Mouse (Mus musculus): ENCODE data around the gene Glra4. TPM values are rescaled to one million over a fixed set of nuclear protein-coding genes. Genes with fewer than 3 reads are reported as not detected.

The Glra4 gene
- under 1 TPM in 1 of 2 experiments, not detected in 1; 0.35 TPM for total RNA-seq (2021)
- long read RNA-seq: 0 reads

DNA sequence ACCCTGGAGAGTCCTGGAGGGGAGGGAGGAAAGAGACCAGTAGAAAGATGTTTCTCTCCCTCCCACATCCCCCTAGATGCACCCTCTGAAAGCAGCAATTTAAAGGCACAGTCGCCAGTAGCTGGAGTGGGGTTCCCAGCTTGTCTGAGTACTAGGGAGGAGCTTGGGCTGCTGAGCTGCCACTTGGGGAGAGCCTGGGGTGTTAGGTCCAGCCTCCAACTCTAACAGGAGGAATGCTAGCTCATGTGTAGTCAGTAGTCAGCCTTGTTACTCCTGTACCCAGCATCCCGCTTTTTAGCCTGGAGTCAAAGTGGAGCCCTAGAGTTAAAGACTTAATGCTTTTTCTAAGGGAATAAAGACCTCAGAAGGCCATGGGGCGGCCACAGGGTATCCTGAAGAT is at the start of gene Glra4:
TSS of gene Glra4 (minus strand) at position 101 of the 400 bp plus-strand sequence.
- DNase-seq (ENCODE audit: low spot score in 2 of 2): no peak

DNA sequence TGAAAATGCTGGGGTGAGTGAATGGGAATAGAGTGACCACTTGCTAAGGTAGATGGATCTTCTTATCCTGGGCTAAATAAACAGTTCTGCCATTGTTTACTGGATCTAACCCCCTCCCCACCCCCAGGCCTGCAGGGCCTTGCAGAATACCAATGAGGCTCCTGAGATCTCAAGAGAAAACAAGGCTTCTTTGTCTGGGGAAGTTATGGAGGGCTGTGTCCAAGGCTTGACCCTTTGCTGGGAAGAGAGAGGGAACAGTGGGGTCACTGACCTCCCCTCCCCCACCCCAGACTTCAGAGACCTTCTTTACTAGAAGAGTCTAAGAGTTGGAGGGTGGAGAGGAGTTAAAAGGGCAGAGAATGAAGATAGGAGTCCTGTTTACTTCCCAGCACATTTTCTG is 48.7 kb upstream of the Glra4 start:
- no peak for DNase-seq (ENCODE audit: low spot score in 2 of 2)

DNA sequence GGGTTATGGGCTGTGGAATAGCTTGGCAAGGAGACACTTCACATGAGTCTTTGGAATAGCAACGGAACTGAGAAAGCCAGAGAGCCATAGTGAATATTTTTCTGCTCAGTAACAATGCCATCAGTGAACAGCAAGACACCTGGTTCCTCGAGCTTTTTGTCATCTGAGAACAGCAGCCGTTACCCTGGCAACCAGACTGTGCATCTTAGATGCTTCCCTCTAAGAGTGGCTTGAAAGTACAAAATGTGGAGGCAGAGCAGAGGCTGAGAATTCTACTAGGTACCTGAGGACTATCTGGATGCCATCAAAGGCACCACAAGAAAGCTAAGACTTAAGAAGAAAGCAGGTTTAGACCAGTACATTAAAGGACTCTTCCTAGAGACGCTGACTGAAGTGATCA is 45.1 kb upstream of the Glra4 start:
- no peak for DNase-seq (ENCODE audit: low spot score in 2 of 2)

DNA sequence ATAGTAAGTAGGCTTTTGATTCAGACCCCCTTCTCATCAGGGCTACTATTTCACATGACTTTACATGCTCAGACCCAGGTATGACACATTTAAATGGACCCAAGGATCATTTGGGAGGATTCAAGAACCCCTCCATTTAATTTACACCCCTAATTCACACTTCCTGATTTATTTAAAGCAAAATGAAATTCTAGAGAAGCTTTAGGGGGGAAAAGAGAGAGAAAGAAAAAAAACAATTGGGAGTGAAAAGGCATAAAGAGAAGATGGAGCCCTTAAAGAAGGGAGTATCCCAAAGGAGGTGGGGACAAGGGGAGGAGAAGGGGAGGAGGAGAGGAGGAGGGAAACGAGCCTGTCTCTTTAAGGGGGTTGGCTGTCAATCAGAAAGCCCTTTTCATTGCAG is 42.4 kb upstream of the Glra4 start, which contains the start of gene Plp1:
TSS of gene Plp1 (plus strand) at position 301 of the 400 bp plus-strand sequence.
- DNase-seq (ENCODE audit: low spot score in 2 of 2): no peak

DNA sequence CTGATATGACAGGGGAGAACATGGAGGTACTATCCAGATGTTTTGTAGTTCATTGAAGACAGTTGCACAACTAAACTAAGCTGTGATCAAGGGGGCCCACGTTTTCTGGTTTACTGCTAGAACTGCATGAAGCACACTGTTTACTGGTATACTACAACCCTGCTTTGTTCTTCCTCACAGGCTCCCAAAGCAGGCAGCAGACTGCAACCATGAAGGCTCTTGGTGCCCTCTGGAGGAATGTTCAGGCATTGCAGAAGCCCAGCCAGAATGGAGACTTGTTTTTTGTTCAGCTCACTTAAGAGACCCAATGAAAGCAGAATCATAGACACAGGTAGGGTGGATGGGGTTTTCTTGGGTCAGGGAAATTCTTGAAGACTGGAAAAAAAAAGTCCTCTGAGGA is 40.3 kb upstream of the Glra4 start:
- peak; percentile 59 to 89 for DNase-seq (ENCODE audit: low spot score in 2 of 2)

DNA sequence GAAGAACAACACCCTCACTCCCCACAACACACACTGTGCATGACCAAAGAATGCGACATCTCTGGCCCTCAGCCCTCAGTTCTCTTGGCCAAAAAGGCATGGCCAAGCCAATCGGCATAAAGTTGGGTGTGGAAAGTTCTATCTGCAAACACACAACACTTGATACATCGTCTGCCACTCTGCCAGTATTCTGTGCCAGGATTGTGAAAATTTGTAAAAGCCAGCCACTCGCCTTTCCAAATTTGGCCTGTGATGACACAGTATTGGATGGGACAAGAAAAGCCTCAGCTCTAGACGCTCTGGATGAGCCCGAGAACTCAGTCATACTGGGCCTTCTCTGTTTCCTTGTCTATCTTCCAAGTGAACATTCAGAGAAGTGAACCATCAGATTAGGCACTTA is 39.8 kb upstream of the Glra4 start:
- no peak for DNase-seq (ENCODE audit: low spot score in 2 of 2)

DNA sequence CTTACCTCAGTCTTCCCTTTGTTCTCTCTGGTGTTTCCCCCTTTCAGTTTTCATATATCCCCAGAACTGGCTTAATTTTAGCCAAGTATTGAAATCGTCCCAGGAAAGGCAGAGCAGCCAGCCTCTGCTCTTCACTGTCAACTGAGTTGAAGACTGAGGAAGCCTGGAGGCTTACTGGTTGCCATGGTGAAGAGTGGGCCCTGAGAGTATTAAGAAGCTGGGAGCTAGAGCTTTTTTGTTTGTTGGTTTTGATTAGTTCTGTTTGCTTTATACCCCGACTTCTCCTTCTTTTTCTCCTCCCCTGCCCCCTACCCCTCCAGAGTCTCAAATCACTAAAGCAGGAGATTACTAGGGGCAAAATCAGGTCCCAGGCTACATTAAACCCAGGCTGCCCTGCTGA is 17.3 kb upstream of the Glra4 start:
- DNase-seq (ENCODE audit: low spot score in 2 of 2): no peak

DNA sequence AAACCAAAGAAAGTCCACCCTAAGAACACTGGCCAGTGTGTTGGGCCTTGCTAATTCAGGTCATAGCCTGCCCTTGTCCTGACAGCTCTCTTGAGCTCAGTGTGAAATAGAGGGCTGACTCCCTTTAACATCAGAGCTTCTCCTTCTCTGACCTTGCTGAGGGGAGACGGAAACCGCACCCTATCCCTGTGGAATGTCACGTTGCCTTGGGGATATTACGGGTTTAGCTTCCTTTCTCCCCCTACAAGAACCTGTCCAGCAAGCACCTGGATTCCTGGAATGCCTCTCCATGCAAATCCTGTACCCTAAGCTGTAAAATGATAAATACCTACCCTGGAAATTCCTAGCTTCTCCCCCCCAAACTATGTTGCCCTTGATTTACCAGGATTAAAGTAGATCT is 9.5 kb upstream of the Glra4 start:
- no peak for DNase-seq (ENCODE audit: low spot score in 2 of 2)

DNA sequence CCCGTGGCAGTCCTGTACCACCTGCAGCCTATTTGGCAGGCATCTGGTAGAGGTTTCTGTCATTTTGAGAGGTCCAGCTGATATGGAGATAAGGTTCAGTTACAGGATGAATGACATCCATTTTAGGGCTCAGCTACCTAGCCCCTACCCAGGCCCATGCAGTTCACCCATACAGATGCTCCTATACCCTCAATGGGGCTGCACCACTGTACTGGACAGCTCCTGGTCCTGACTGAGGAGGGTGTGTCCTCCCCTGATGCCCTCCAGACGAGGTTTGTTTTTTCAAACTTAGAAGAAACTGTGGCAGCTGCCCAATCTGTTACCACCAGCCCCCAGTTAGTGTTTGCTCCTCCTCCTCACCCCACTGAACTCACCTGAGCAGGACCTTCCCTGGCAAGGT is 679 bp downstream of the Glra4 start:
- no peak for DNase-seq (ENCODE audit: low spot score in 2 of 2)

DNA sequence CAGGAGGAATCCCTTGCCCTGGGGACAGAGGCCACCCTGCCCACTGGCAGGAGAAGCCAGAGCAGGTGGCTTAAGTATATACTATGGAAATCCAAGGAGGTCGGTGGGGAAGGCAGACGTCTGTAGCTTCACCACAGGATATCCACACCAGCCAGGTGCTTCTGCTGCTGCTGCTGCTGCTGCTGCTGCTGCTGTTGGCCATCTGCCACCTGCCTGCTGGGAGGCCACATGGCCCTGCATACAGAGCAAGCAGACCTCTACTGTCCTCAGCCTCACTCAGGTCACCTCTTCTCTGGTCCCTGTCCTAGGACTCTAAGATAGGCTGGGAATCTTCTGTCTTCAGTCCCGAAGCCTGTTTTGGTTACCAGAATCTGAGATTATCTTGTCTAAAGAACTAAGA is 1.9 kb downstream of the Glra4 start:
- DNase-seq (ENCODE audit: low spot score in 2 of 2): no peak

DNA sequence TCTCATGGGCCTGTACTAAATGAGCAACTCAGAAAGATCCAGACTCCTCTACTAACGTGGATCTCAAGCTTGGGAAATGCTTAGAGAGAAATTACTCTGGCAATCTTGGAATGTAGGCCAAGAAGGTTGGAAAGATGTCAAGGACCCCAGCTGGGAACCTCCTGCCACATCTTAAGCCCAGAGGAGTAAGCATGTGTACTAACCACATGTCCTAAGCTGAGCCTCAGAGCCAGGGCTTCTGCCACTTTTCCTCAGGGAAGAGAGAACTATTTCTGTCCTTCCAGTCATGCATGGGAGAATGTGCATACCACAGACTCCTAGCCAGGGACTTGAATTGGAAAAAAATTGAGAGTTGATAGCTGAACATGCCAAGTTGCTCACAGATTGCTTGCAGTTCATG is 6.9 kb downstream of the Glra4 start:
- no peak for DNase-seq (ENCODE audit: low spot score in 2 of 2)

DNA sequence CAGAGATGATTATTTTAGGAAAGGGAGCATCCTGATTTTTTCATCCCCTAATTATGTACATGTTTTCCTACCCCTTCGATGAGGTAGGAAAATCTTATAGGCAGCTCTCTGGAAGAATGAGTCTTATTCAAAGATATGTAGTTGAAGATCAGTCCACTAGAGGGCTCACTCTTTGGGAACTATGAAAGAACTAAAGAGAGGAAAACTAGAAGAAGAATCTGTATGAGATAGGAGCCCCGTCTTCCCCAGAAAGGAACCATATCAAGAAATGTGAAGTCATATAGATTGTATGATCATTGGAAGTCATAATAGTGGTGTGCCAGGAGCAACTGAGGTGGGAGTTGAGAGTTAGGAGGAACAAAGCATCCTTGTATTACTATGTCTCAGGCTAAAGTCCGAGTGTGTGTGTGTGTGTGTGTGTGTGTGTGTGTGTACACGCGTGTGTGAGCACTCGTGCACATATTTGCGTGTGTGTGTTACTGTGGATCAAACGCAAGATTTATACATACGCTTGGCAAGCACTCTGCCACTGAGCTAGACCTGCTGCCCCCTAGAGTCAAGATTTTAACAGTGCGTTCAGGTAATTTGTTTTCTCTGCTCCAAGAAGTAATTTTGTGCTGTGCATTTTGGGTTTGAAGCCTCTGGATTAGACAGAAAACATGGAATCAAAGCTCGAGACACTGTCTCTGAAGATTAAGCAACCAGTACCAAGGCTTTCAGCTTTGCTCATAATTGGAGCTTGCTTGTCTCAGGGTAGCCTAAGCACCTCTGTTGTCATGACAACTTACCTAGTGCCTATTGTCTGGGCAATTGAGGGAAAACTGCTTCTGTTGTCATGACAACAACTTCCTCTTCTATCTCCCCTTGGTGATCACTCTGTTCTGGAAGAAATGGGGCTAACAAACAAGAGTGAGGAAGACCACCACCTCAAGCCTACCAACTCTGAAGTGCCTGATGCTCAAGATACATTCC is 18.6 kb downstream of the Glra4 start:
- peak in 1 of 2 experiments; percentile 42 for DNase-seq (ENCODE audit: low spot score in 2 of 2)

DNA sequence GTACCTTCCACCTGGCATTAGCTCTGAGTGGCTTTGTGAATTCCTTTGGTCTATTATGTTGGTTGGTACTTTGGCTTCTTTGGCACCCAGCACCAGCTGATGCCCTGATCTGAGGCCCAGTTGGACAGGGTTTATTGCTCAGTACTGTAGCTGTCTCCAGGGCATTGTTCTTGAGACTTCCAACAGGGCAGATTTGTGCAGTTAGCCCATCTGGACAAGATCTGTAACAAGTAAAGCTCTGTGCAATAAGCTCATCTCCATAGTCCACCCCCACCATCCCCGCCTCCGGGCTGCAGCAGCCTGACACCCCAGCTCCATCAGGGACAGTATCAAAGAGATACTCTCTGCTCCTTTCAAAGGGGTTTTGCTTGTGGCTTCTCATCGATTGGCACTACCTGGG is 24.5 kb downstream of the Glra4 start:
- DNase-seq (ENCODE audit: low spot score in 2 of 2): peak in 1 of 2 experiments; percentile 55

DNA sequence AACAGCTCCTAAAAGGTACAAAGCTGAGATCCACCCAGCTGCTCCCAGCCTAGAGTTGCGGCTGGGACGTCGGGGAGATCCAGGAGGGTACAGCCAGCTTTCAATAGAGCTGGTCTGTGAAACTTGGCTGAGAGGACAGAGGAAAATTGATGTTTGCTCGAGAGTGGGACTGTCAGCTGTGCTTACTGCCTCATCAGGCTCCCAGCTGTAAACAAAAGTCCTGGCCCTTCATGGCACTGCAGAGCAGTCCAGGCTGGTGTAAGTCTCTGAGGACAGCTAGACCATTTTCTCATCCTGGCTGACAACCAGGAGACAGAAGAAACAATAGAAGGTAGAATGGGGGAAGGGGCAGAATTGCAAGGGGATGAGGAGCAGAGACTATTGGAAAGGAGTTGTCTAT is 30.6 kb downstream of the Glra4 start:
- DNase-seq (ENCODE audit: low spot score in 2 of 2): peak in 1 of 2 experiments; percentile 5

DNA sequence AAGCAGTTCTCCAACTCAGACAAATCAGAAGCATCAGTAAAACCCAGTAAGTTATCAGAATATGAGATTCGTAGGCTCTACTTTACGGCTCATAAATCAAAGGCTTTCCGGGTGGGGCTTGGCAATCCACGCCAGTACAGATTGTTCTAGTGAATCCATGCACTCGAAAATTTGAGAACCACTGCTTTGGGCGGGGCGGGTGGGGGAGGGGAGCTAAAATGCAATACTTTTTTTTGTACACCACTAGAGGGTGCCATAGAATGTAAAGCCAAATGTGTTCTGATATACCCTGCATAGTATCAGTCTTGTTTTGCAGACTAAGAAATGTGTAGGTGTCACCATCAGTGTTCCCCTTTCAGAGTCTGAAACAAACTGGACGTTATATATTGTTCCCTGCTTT is 35.3 kb downstream of the Glra4 start:
- peak in 1 of 2 experiments; percentile 4 for DNase-seq (ENCODE audit: low spot score in 2 of 2)

DNA sequence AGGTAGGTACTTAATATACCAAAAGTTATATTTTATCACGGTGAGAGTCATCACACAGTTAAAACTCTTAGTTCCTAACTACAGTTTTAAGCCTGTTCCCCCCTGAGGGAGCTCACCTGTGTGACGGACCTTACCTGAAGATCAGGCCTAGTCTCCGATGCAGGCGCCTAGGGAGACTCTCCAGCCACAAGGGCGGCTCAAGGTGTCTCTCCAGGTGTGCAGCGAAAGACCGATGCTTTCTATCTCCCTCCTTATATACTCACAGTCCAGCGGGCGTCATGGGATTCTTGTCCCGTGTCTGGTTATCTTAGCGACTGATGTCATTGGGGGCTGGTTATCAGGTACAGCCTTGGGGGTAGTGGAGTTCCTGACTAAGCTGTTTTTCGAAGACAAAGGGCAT is 36.5 kb downstream of the Glra4 start, which contains the start of gene Morf4l2:
TSS of gene Morf4l2 (minus strand) at position 232 of the 400 bp plus-strand sequence.
- DNase-seq (ENCODE audit: low spot score in 2 of 2): no peak

DNA sequence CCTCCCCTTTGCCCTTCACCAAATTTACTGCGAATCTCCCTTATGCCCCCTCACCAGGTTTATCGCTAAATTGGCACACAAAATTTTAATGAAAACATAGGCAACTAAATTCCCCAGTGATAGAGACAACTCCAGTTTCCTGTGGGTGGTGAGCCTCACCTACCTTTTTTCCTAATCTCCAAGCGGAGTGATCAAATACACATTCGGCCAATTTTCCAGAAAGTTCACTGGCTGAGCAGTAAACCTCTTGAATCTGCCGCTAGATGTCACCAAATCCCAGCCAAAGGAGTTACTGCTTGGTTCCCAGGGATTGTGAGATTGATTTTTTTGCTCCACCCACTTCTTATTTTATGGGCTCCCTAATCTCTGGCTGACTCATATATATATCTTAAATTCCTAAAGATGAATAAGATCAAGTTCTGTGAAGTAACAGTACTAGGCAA is 37.3 kb downstream of the Glra4 start:
- peak; percentile 38 to 75 for DNase-seq (ENCODE audit: low spot score in 2 of 2)

DNA sequence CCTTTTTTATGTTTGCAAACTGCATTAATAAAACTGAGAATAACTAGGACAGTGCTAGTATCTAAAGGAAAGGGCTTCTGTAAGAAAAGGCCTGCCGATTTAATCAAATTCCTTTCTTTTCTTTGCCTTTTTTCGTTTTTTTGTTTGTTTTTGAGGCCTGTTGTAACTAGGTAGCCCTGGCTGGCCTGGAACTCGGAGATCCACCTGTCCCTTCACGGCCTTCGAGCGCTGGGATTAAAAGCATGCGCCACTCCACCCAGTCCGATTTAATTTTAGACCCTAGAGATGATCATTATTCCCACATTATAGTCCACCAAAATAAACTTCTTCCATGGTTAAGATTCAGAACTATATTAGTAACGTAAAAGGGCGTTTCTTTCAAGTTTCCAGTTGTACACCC is 37.7 kb downstream of the Glra4 start:
- DNase-seq (ENCODE audit: low spot score in 2 of 2): no peak

DNA sequence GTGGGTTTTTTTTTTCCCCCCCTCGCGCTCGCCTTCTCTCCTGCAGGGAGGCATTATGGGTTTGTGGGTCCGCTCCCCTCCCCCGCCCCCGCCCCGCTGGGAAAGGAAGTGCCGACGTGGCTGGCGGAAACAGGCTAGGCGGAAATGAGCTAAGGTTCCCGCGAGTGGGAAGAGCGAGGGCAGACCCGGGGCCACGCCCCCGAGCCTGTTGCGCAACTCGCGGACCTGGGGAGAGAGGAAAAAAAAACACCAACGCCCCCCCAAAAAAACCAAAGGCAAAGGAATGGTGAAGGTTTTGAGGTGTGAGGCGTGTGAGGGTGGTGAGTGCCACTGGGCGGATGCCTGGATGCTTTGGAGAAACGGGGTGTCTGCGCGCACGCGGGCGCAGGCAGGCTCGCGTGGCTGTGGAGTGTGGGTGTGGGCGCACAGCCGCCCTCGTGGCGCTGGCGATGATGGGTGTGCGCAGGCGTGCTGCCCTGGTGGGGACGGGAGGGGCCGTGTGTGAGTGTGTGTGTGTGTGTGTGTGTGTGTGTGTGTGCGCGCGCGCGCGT is 38.2 kb downstream of the Glra4 start:
- DNase-seq (ENCODE audit: low spot score in 2 of 2): peak; percentile 59 to 86

DNA sequence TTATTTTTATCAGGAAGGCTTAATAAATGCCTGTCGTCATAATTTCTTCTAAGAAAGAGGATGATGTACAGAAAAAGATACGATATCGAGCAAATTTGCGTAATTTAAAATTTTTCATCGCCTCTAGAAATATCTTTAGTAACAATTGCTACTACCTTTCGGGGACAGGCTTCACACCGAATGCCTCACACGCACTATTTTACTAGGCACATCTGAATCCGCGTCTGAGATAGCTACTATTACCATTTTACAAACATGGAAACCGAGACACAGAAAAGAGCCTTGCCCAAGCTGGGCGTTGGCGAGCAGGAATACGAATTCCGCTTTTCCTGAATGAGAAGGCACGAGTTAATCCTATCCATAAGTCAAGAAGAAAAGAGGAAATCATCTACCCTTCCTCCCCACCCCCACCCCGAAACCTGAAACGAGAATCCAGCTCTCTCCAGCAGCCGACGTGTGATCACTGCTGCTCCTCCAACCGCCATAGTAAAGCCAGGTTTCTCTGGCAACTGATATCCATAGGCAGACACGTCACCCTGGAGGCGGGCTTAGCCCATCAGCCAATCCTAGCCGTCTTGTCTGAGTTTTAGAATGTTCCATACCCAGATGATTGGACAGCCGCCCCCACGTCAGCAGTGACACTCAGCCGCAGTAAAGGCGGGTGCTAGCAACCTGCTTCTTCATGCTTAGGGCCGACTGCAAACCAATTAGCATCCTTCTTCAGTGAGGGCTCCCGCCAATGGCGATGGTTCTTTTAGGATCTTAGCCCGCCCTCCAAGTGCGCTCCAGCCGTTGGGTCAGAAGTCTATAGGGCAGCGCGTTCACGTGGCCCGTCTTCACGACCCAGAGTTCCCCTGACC is 38.9 kb downstream of the Glra4 start:
- DNase-seq (ENCODE audit: low spot score in 2 of 2): peak; percentile 94 to 96

DNA sequence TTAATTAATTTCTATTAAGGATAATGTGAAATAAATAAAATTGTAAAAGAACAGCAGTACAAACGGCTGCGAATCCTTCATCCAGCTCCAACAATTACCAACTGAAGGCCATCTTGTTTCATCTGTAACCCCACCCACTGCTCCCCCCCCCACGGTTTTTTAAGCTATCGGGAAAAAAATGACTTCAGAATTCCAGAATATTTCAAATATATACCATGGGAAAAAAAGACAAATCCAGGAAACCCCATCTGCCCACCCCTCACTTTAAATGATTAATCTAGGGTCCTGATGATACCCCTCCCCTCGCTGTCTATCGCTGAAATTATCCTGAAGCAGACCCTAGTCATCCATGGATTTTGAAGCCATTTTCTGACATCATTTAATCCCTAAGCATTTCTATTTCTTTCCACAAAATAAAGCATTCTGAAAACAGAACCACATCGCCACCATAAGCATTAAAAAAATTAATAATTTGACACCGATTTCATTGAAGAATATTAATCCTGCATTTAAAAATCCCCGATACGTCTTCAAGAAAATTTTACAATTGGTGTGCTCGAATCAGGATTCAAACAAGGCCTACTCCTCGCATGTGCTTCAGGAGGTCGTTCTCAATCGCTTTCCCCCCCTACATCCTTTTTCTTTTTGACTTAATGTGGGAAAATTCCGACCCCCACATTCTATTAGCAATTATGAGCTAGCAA is 39.7 kb downstream of the Glra4 start:
- no peak for DNase-seq (ENCODE audit: low spot score in 2 of 2)

Data from layer of hippocampus, adult 18-20 months (tissue).